Mouse (Mus musculus) embryo, embryonic 10 days (tissue): ENCODE data around the gene Prim2.

Source experiments
- DNase-seq: peaks from one replicate; pipeline ENCODE4 v3.0.0-alpha.2; 2015; ENCODE audit warnings: low spot score

Prim2 gene

GRCm38 (mm10) chr1:33488372-33488771, 181.2 kb downstream of the Prim2 start:
- no peak for DNase-seq

- DNase-seq: no peak
These were observed 185.8 kb downstream of the Prim2 start for GRCm38 (mm10) chr1:33483746-33484145.

GRCm38 (mm10) chr1:33480382-33480781, 189.2 kb downstream of the Prim2 start:
- no peak for DNase-seq

GRCm38 (mm10) chr1:33471069-33471468, 198.5 kb downstream of the Prim2 start:
- no peak for DNase-seq

GRCm38 (mm10) chr1:33470222-33470621, 199.4 kb downstream of the Prim2 start:
- DNase-seq: no peak

GRCm38 (mm10) chr1:33464234-33464633, 205.4 kb downstream of the Prim2 start:
- no peak for DNase-seq

- DNase-seq: no peak
These were observed 208.9 kb downstream of the Prim2 start for GRCm38 (mm10) chr1:33460703-33461102.

GRCm38 (mm10) chr1:33460262-33460661, 209.3 kb downstream of the Prim2 start:
- no peak for DNase-seq

GRCm38 (mm10) chr1:33458950-33459349, 210.6 kb downstream of the Prim2 start:
- DNase-seq: no peak

- DNase-seq: no peak
These were observed 215.3 kb downstream of the Prim2 start for GRCm38 (mm10) chr1:33454251-33454650.

GRCm38 (mm10) chr1:33453299-33453698, 216.3 kb downstream of the Prim2 start:
- no peak for DNase-seq

GRCm38 (mm10) chr1:33447179-33447578, 222.4 kb downstream of the Prim2 start:
- no peak for DNase-seq

- DNase-seq: no peak
These were observed 233.4 kb downstream of the Prim2 start for GRCm38 (mm10) chr1:33436167-33436566.
